Mouse (Mus musculus) myocyte (in vitro differentiated cells): ENCODE measurements around the gene Gosr1.

Experiments
- MAX ChIP-seq: IDR thresholded peaks from one replicate; pipeline ENCODE4 v1.6.1; 2011; ENCODE audit warnings: low read depth, mild to moderate bottlenecking, control low read depth
- MYOD1 ChIP-seq, 3 experiments: IDR thresholded peaks; one replicate each; pipeline ENCODE4 v1.6.1; 2011; ENCODE audit warnings: control low read depth in 2 of 3, low read depth in 2 of 3, mild to moderate bottlenecking in 2 of 3, moderate library complexity in 1 of 3; ENCODE audit not compliant: insufficient read length in 2 of 3, control insufficient read depth in 1 of 3
- MYOG ChIP-seq, 3 experiments: IDR thresholded peaks; one replicate each; pipeline ENCODE4 v1.6.1; 2011; ENCODE audit warnings: control low read depth in 2 of 3, low read depth in 2 of 3, mild to moderate bottlenecking in 2 of 3; ENCODE audit not compliant: insufficient read length in 2 of 3, control insufficient read depth in 1 of 3, insufficient read depth in 1 of 3
- POLR2A ChIP-seq: IDR thresholded peaks from one replicate; pipeline ENCODE4 v1.6.1; 2011; ENCODE audit warnings: low read depth, mild to moderate bottlenecking, control low read depth, moderate library complexity; ENCODE audit not compliant: insufficient read length
- POLR2AphosphoS2 ChIP-seq: IDR thresholded peaks from one replicate; pipeline ENCODE4 v1.6.1; 2011; ENCODE audit warnings: low read depth, control low read depth; ENCODE audit not compliant: insufficient read length
- SRF ChIP-seq: IDR thresholded peaks from one replicate; pipeline ENCODE4 v1.6.1; 2011; ENCODE audit warnings: low read depth; ENCODE audit not compliant: control insufficient read depth, insufficient read length
- TCF12 ChIP-seq: IDR thresholded peaks from one replicate; pipeline ENCODE4 v1.6.1; 2011; ENCODE audit warnings: mild to moderate bottlenecking, control low read depth; ENCODE audit not compliant: poor library complexity, insufficient read depth, severe bottlenecking
- USF1 ChIP-seq: IDR thresholded peaks from one replicate; pipeline ENCODE4 v1.6.1; 2011; ENCODE audit warnings: low read depth, mild to moderate bottlenecking, control low read depth, moderate library complexity

GRCm38 (mm10) chr11:76810706-76811495, 47.5 kb upstream of the Gosr1 start:
- TF ChIP-seq POLR2A (no peak), MYOG (IDR thresholded peaks at IDR 0.05; ENCODE audit: control insufficient read depth in 1 of 3, insufficient read depth in 1 of 3, insufficient read length in 2 of 3, low read depth in 2 of 3) (no peak), USF1 (no peak), POLR2AphosphoS2 (no peak), MAX (no peak), TCF12 (no peak), MYOD1 (IDR thresholded peaks at IDR 0.05; ENCODE audit: control insufficient read depth in 1 of 3, insufficient read length in 2 of 3, low read depth in 2 of 3) (no peak), SRF (no peak)
